Mouse (Mus musculus): ENCODE data around the gene Impg2.

DNA sequence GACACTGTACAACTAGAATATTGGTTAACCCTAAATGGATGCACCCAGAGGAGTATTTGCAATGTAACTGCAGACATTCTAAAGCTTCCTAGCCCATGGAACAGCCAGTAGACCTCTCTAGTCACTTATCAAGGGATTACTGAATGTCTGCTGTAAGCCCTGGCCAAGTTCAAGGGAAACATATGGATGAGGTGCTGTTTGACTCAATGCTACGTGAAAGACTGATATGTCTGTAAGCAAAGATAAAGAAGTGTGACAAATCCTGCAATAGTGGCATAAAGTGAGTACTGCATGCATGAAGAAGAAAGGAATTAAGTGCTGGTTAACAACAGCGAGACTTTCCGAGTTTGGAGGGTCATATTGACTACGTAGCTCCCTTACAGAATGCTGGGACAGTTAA, 100.1 kb downstream of the Impg2 start:
- no peak for TF ChIP-seq MAZ (IDR thresholded peaks at IDR 0.05; ENCODE audit: low read depth, low read length)
- TF ChIP-seq CTCF (IDR thresholded peaks at IDR 0.05 in 2 of 3, conservative IDR thresholded peaks at IDR 0.05 in 1 of 3; ENCODE audit: control insufficient read depth in 1 of 3, insufficient read depth in 1 of 3, low read depth in 2 of 3, low read length in 3 of 3, poor library complexity in 1 of 3, severe bottlenecking in 1 of 3): no peak
- no peak for TF ChIP-seq USF2 (IDR thresholded peaks at IDR 0.05; ENCODE audit: borderline replicate concordance in 1 of 2, insufficient read depth in 1 of 2, low read depth in 1 of 2, low read length in 2 of 2)
- no peak for TF ChIP-seq POLR2A (IDR thresholded peaks at IDR 0.05; ENCODE audit: control insufficient read depth in 1 of 2, insufficient read depth in 1 of 2, low read depth in 1 of 2, low read length in 2 of 2, poor library complexity in 1 of 2)
- no peak for TF ChIP-seq MAFK (IDR thresholded peaks at IDR 0.05; ENCODE audit: borderline replicate concordance, low read depth, low read length)
- TF ChIP-seq MEF2A (IDR thresholded peaks at IDR 0.05; ENCODE audit: extremely low read depth, insufficient replicate concordance, low read depth, low read length, poor library complexity, severe bottlenecking): no peak
- TF ChIP-seq POLR2AphosphoS2 (IDR thresholded peaks at IDR 0.05; ENCODE audit: low read length): no peak
- TF ChIP-seq TCF12 (IDR thresholded peaks at IDR 0.05; ENCODE audit: low read depth, low read length): no peak
